Mouse (Mus musculus): ENCODE measurements around the gene Esp22. TPM values are rescaled to one million over a fixed set of nuclear protein-coding genes. Genes with fewer than 3 reads are reported as not detected.
"Not testable (repeated sequence)": the region's sequence is repeated elsewhere in the genome, so short reads cannot be mapped to it uniquely, and the experiment has no call there.

Gene Esp22
- total RNA-seq (2021), result not detected
- long read RNA-seq, experiment 1, result 0 reads
- long read RNA-seq, experiment 2, result 0 reads

GRCm38 (mm10) chr17:39095034-39095433, at the start of gene Esp22:
TSS of gene Esp22 (plus strand) at chr17:39095334.
- no peak for DNase-seq
- intact Hi-C loops (cut with DNase I; ENCODE audit: low total_unique reads), result no loop called here

GRCm38 (mm10) chr17:39063641-39064040, 31.5 kb upstream of the Esp22 start:
- DNase-seq, result no peak
- intact Hi-C loops (cut with DNase I; ENCODE audit: low total_unique reads), result no loop called here

- intact Hi-C loops (cut with DNase I; ENCODE audit: low total_unique reads), result no loop called here
Observed at GRCm38 (mm10) chr17:39076937-39077336, 18.2 kb upstream of the Esp22 start, which contains the start of gene Esp23. TSS of gene Esp23 (minus strand) at chr17:39077037.

GRCm38 (mm10) chr17:39107126-39107525, 12.0 kb downstream of the Esp22 start:
- DNase-seq; intact Hi-C loops (cut with DNase I; ENCODE audit: low total_unique reads): not testable (repeated sequence)

More at GRCm38 (mm10) chr17:39076937-39077336, 18.2 kb upstream of the Esp22 start, which contains the start of gene Esp23:
- DNase-seq, result no peak

- DNase-seq; intact Hi-C loops (cut with DNase I; ENCODE audit: low total_unique reads): not testable (repeated sequence)
Observed at GRCm38 (mm10) chr17:39129156-39129555, 34.0 kb downstream of the Esp22 start.

Other genes starting within 250 kb of the Esp22 start
- gene Esp24, start 58.6 kb upstream of the Esp22 start, total RNA-seq (2021), result not detected
- gene Gm21903, start 52.0 kb upstream of the Esp22 start, total RNA-seq (2021), result not detected
- gene Esp23, start 18.3 kb upstream of the Esp22 start, total RNA-seq (2021), result not detected